Mouse (Mus musculus): Measurements from ENCODE around the gene Nipsnap1. TPM values are rescaled to one million over a fixed set of nuclear protein-coding genes. Genes with fewer than 3 reads are reported as not detected.
A peak's percentile ranks its signal among the peaks of the same experiment; 100 is the strongest.

The Nipsnap1 gene
- 100 to 1,000 TPM; 102 TPM for total RNA-seq (2021)

DNA sequence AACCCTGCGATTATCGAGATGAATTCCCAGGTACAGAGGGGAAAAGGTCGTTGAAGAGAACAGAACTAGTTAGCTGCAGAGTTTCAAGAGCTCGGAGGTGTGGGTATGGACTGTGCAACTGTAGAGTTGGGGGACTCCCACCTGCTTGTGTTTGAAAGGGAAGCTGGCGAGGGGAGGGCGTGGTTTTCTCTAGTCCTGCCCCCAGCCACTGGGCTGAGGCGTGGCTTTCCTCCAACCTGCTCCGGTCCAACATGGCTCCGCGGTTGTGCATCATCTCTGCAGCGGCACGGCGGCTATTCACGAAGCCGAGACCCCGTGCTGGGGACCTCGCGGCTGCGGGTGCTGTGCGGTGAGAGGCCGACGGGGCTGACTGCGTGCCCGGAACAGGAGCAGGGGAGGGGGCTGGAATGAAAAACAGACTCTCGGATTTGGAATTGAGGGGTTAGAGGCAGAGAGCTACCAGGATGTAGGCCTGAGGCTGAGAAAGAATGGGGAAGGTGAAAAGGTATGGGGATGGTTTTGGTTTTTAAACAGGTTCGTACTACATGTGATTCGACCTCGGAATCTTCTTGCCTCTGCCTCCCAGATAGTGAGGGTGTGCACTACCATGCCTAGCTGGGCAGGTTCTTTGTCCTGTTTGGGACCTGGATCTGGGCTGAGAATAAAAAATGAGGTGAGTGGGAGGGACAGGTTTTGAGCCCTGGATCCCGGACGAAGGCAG, at the start of gene Nipsnap1:
TSS of gene Nipsnap1 (plus strand) at position 197 of the 721 bp plus-strand sequence.
- peak; percentile 83 for DNase-seq
- intact Hi-C loops (cut with DNase I) = no loop called here

DNA sequence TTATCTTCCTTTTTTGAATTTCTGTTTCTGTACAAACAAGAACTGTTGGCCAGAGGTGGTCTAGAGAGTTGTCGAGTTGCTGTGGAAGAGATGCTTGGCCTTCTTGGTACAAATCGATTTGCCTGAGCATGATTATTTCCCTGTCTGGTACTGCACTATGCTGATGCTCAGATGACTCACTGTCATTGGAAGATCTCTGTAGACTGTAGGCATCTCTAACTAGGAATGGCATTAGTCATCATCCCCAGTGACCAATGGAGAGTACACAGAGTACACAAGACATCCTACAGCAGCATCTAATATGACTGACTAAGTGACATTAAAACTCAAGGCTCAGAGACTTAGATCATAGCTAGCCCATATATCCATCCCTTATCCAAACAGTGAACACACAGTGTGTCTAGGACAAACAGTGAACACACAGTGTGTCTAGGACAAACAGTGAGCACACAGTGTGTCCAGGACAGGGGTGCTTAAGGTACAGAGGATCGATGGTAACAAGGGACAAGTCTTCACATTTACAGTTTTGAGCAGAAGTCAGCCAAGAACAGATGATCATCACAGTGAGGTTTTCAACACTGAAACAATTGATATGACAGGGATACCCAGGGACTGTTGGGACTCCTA, 47.5 kb upstream of the Nipsnap1 start:
- intact Hi-C loops (cut with DNase I) = loop anchor here (10.0 kb wide), 1 partner anchor 391 kb away; no protein-coding TSS in a partner anchor
- no peak for DNase-seq

DNA sequence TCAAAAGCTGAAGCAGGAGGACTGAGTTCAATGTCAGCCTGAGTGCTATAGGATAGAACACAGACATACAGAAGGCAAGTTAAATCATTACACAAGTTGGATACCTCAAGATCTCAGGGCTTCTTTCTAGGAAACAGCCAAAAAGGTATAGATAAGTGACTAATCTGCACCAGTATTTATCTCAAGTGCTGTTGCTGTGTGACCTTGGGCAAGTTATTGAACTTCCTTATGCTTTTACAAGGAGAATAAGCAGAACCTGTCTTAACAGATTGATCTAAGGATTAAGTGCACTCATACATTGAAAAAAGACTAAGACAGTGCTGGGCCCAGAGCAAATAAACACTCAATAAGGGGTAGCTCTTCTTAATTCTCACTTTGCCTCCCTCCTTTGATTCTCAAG, 46.4 kb upstream of the Nipsnap1 start:
- no peak for DNase-seq
- intact Hi-C loops (cut with DNase I) = loop anchor here (10.0 kb wide), 1 partner anchor 393 kb away; no protein-coding TSS in a partner anchor

DNA sequence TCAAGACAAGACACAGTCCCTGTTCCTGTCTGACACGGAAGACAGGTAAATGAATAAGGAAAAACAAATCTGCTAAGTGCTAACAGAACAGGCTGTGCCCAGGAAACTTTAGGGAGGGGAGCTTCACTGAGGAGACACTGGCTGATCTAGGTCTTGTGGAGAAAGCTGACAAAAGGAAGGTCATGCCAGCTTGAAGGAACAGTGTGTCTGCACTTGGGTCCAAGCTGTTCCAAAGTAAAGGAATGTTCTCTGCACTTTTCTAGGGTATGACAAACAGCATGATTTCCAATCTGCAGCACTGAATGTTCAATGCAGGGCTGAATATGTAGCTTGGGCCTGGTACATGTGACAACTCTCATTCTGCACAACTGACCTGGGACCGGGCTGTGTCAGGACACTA, 45.8 kb upstream of the Nipsnap1 start:
- no peak for DNase-seq
- intact Hi-C loops (cut with DNase I) = loop anchor here (10.0 kb wide), 1 partner anchor 393 kb away; no protein-coding TSS in a partner anchor

DNA sequence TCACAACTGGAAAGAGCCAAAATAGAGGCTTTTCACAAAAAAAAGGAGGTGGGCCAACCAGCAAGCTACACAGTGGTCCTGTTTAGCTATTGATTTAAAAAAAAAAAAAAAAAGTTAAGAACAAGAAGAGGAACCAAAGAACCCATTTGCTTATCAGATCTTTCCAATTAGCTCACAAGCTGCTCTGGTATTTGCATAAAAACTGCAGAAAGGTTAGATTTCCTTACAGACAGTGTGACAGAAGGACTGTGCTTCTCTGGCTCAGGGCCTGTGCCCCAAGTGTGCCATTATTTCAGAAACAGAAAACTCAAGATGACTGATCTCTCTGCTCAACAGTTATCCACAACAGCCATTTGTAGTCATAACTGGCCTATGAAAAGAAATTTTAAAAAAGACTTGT, 42.7 kb upstream of the Nipsnap1 start:
- intact Hi-C loops (cut with DNase I) = no loop called here
- no peak for DNase-seq

DNA sequence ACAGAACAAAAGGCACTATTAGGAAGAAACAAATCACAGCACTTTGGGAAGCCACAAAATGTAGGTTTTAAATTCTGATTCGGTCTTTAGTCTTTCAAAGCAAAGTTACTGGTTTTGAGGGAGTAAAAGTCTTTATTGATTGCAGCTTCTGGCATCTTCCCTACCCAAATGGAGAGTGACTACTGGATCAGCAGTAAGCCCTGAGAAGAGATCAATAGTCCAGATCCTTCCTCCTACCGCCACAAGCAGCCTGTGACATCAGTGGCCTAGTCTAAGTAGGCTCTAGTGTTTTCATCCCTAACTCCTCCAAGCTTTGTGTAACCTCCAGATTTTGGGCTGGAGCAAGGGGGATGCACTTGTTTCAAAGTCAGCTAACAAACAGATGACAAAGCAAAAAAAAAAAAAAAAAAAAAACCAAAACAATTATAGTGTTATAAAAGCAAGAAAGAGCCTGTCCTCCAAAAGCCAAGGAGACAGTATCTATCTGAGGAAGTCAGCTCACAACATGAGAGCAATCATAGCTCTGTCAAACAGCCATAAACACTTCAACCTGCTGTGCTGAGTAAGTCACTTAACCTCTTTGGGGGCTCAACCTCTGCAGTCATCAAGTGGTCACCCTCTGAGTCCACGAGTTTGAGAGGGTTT, 40.3 kb upstream of the Nipsnap1 start:
- intact Hi-C loops (cut with DNase I) = no loop called here
- DNase-seq = no peak

DNA sequence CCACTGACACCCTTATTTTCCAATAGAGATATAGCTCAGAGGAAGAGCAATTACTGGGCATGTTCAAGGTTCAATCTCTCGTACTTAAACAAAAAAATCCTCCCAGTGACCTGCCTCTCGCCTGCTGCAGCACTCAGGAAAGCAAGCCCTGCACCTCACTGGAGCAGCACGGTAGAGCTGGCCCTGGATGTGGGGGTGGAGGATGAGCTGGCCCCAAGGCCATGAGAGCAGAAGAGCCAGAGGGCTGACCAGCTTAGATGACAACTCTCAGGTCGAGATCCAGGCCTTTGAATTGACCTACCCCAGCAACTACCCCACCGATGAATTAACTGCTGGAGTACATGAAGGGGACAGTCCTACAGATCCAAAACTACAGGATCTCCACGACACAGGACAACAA, 38.3 kb upstream of the Nipsnap1 start:
- intact Hi-C loops (cut with DNase I) = no loop called here
- no peak for DNase-seq

DNA sequence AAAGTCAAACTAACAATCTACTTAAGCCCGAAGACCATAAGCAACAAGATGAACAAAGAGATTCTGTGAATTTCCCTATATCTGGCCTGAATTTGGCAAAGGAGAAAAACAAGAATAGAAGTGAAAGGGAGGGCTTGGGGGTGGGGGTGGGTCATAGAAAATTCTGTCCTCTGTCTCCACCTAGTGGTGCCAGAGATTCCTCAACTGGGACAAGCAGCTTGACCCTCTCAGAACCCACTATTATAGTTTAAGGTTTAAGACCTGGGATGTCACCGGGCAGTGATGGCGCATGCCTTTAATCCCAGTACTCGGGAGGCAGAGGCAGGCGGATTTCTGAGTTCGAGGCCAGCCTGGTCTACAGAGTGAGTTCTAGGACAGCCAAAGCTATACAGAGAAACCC, 37.0 kb upstream of the Nipsnap1 start:
- DNase-seq = peak; percentile 44
- intact Hi-C loops (cut with DNase I) = no loop called here

DNA sequence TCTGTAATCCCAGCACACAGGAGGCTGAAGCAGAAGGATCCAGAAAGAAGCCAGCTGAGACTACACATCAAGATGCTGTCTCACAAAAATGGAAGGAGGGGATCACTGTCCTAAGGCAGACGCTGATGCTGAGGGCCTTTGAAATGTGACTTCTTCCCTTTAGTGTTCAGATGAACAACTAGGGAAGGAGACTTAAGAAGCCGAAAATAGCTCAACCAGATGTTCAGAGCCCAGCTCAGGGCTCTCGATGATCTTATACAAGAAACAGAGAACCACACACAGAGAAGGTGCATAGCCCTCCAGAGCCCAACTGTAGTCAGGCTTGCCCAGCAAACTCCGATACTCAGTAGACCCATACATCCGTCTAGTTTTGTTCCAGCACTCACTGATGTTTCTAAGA, 36.4 kb upstream of the Nipsnap1 start:
- DNase-seq = no peak
- intact Hi-C loops (cut with DNase I) = no loop called here

DNA sequence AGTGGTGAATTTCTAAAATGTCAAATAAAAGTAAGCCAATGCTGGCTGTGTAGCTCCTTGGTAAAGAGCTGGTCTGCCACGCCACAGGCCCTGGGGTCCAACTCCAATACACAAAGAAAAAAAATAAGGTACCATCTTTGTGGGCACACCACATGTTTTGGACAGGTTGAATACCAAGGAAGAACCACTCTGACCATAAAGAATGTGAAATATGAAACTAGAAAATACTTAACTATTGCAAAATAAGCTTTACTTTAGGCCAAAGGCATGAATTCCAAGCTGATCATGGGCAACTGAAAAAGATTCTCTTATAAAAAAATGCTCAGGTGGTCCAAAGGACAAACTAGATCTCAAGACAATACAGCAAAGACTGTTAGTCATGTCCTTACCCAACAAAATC, 35.5 kb upstream of the Nipsnap1 start:
- no peak for DNase-seq
- intact Hi-C loops (cut with DNase I) = no loop called here

DNA sequence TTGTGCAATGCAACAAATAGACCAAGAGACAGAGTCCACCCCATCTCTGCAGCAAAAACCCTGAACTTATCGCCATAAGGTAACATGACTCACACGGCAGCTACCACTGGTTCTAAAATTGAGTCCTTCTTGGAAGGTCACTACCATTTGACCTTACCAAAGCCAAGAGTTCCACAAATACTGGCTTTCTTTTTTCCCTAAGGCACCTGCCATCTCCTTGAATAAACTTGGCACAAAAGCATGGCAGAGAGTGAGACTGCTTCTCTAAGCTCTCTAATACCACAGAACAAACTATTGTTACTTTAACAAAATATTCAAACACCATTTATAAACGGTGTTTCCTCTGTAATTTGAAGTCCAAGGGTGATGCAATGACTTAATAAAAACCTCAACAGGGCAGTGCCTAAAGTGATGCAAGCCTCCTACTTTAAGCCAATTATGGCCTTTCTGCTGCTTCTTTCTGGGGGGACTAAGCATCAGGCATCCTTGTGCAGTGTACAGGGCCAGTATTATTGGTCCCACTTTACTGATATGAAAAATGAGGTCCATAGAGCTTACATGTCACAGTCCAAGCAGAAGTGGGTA, 32.7 kb upstream of the Nipsnap1 start:
- intact Hi-C loops (cut with DNase I) = no loop called here
- DNase-seq = no peak

DNA sequence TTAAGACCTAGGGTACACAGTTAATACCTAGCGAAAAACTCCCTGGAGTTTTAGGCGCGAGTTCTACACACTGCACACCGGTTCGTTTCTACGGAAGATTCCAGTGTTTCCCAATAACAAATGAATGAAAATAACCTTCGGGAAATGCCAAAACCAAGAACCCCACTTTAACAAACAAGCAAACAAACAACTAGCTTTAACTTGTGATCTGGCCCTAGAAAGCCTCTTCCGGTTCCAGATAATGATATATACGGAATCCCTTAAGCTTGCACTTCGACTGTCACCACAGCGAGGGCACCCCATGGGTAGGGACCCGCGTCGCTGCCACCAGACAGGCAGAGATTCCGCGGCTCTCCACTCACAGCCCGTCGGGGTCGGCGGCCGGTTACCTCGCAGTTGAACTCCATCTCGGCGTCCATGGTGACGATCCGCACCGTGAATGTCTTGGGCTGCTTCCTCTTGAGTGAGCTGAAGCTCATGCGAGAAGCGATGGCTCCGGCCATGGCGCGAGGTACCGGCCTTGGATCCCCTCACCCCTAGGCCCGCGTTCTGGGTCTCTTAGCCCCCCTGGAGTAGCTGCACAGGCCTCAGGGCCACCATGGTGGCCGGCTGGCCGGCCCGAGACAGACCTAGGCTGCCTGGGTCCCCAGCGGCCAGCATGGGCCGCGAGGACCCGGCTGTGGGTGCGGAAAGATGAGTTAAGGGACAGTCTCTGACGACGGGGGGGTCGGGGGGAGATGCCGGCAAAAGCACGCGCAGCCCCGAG, 25.1 kb upstream of the Nipsnap1 start:
- intact Hi-C loops (cut with DNase I) = no loop called here
- peak; percentile 39 for DNase-seq

DNA sequence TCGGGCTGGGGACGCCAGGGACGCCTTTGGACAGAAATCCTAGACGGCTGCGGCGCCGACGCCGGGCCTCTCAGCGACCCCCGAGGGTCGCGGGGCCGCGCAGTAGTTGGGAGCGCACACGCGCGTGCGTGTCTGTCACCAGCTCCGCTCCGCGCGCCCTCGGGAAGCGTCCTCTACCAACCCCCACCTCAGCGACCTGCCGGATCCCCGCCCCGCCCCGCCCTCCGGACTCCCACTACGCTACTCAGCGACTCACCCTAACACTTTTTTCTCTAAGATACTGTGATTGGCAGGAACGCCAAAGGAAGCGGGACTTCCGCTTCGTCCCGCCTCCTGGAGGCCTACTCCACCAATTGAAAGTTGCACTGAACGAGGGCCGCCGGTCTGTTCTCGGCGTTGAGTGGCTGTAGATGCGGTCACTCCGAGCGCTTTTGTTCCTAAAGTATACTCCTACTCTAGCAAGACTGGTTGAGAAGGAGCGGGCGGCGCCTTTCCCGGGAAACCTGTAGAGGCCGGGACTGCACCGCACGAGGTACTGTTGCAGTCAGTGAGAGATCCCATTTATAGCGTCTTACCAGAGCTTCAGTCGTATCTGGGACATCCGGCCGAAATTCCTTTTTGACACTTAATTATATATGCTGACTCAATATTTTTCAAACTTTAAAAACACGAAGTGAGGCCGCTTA, 24.4 kb upstream of the Nipsnap1 start, which contains the start of gene Nf2:
TSS of gene Nf2 (minus strand) at position 279 of the 686 bp plus-strand sequence.
- peak; percentile 97 for DNase-seq
- intact Hi-C loops (cut with DNase I) = no loop called here

DNA sequence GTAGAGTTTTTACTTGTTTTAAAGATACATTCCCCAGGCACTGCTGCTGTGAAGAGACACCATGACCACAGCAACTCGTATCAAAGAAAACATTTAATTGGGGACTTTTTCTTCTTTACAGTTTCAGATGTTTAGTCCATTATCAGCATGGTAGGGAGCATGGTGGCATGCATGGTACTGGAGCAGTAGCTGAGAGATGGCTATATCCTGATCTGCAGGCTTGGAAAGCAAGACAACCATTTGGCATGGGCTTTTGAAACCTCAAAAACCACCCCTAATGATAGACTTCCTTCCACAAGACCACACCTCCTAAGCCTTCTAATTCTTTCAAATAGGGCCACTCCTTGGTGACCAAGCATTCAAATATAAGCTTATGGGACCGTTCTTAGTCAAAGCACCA, 23.3 kb upstream of the Nipsnap1 start:
- no peak for DNase-seq
- intact Hi-C loops (cut with DNase I) = no loop called here

DNA sequence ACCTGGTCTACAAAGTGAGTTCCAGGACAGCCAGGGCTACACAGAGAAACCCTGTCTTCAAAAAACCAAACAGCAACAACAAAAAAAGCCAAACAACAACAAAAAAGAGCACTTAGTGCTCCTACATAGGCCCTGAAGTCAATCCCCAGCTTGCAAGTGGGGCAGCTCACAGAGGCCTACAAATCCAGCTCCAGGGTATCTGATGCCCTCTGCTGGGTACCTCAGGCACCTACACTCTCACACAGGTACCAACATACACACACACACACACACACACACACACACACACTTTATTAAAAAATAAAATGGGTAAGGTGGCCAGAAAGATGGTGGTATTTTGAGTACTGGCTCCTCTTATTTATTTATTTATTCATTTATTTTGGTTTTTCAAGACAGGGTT, 20.7 kb upstream of the Nipsnap1 start:
- intact Hi-C loops (cut with DNase I) = no loop called here

DNA sequence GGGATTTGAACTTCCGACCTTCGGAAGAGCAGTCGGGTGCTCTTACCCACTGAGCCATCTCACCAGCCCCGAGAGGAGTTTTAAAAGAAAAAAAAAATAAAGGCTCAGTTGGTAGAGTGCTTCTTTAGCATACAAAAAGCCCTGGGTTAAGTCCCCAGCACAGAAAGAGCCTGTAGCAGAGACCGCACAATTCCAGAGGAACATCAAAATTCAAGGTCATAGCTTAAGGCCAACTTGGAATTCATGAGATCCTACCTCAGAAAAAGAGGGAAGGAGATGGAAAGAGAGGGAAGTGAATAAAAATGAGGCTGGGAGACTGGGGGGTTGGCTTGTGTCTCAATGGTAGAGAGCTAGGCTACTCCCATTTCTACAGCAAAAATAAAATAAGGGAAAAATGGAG, 19.6 kb upstream of the Nipsnap1 start:
- no peak for DNase-seq
- intact Hi-C loops (cut with DNase I) = no loop called here

More for the DNA sequence above, 20.7 kb upstream of the Nipsnap1 start:
- DNase-seq = no peak

DNA sequence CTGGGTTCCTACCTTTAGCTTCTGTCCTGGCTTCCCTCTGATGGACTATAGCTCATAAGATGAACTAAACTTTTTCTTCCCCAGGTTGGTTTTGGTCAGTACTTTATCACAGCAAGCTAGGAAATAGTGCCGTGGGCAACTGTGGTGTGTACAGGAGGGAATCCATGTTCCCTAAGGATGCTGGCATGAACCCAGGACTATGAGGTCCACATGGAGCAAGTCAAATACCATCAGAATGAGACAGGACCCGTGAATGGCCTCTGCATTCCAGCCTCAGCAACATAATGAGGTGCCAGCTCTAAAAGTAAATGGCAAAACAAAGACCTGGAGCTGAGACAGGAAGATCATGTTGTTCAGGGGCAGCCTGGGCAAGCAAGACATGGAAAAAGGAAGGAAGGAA, 15.3 kb upstream of the Nipsnap1 start:
- no peak for DNase-seq
- intact Hi-C loops (cut with DNase I) = no loop called here

DNA sequence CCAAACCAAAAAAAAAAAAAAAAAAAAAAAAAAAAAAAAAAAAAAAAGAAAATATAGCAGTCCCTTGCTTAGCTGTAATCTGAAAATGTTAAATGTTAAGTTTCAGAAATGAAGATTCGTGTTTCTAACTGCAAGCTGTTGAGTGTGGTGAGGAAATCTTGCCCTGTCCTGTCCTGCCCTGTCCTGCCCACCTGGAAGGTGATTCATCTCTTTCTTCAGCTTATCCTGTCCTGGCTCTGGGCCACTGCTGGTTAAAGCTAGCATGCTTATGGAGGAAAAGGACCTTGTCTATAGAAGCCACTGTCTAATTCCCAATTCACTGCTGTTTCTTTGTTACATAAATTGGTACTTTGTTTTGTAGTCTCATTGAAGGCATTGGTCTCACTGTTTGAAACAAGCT, 12.8 kb upstream of the Nipsnap1 start:
- intact Hi-C loops (cut with DNase I) = loop anchor here (10.0 kb wide), 2 partner anchors 416 to 596 kb away; partner anchors contain the start of gene Hormad2
- DNase-seq = no peak

DNA sequence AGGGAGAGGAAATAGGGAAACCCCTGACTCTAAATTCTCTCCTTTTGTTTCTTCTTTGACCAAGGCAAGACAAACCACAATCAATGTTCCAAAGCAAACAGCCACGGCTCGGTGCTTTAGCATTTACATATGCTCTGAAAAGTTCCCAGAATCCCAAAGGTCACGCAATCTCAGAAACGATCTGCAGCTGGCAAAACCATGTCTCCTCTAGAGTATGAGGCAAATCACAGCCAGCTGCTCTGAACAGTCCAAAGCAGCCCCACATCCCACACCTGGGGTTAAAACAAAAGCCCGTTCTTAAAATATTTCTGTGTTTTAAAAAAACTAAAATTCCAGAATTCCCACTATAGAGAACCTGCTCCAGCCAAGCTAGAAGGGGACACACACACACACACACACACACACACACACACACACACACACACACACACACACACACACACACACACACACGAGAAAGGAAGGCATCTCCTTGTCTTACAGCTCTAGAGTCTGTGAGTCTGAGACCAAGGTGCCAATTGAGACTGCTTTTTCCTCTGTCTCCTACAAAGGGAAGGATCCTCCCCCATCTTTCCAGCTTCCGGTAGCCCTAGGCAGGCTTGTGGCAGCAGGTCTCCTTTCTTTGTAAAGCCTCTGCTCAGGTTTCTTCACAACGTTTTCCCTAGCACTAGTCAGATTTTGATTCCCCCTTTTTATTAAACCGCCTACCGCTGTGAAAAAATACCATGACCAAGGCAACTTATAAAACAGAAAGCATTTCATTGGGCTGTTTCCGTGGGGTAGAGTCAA, 11.7 kb upstream of the Nipsnap1 start:
- DNase-seq = no peak
- intact Hi-C loops (cut with DNase I) = loop anchor here (10.0 kb wide), 2 partner anchors 417 to 597 kb away; partner anchors contain the start of gene Hormad2

Measured in left cerebral cortex, postnatal 4 days (tissue).